Mouse (Mus musculus) cerebral cortex, adult 2 months (tissue): ENCODE data around the gene Hsf2bp.

Experiments used
- WGBS: fragments of 180-500 bp; shearing (Covaris S2); methylation state at CpG from one replicate; pipeline ENCODE4 v1.1.7; 2018; 5-methylcytosine and 5-hydroxymethylcytosine counted together

Hsf2bp gene

GRCm38 (mm10) chr17:31935091-31935830 lies 100.9 kb downstream of the Hsf2bp start:
- 88% methylated on average over 6 of the region's 6 CpGs for WGBS

GRCm38 (mm10) chr17:31933956-31934355 lies 102.2 kb downstream of the Hsf2bp start:
- 82% methylated on average over 1 of the region's 1 CpGs for WGBS

- 61% methylated on average over 7 of the region's 7 CpGs for WGBS
Measured at GRCm38 (mm10) chr17:31931499-31931898, 104.7 kb downstream of the Hsf2bp start.

- 80% methylated on average over 13 of the region's 13 CpGs for WGBS
Measured at GRCm38 (mm10) chr17:31929844-31930715, 106.1 kb downstream of the Hsf2bp start.

- 91% methylated on average over 6 of the region's 6 CpGs for WGBS
Measured at GRCm38 (mm10) chr17:31929032-31929431, 107.1 kb downstream of the Hsf2bp start.

GRCm38 (mm10) chr17:31927895-31928626 lies 108.1 kb downstream of the Hsf2bp start:
- WGBS: 72% methylated on average over 10 of the region's 10 CpGs

DNA sequence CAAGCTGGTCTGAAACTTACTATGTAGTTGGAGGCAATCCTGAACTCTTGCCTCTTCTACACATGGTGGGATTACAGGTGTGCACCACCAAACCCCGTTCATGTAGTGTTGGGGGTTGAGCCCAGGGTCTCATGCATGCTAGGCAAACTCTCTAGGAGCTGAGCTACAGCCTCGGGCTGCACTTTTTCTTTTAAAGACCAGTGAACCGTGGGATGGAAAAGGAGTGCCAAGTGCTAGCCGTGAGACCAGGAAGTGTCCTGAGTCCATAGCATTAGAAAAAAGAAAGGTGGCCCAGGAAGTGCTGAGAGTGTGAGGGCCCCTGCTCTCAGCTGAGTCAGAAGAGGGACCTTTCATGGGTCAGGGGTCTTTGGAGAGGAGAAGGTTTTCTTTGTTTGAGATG lies 111.9 kb downstream of the Hsf2bp start:
- WGBS: 67% methylated on average over 4 of the region's 4 CpGs

- WGBS: 86% methylated on average over 7 of the region's 7 CpGs
Measured at GRCm38 (mm10) chr17:31923310-31923970, 112.7 kb downstream of the Hsf2bp start.

DNA sequence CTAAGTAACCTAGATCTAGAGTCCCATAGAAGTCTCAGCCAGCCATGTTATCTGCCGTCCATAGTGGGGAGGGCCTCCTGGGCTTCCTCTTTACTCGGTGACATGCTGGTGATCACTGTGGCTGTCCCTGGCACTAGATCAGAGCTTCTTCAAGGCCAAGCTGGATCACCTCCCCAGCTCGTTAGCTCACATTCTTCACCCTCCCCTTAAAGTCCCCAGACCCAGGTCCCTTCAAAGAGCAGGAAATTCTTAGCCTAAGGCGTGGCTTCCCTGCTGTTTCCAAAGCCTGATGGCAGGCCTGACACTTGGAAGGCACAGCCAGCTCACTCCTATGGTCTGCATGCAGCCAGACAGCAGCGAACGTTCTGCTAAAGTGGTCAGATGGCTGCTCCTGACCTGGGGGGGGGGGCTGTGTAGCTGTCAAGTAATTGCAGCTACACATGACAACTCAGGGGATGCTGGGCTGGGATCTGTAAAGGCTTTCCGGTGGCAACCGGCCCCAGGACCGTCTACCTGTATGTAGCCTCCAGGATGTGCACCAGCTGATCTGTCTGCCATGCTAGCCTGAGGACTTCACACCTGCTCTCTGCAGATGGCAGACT lies 115.5 kb downstream of the Hsf2bp start:
- 74% methylated on average over 9 of the region's 9 CpGs for WGBS

DNA sequence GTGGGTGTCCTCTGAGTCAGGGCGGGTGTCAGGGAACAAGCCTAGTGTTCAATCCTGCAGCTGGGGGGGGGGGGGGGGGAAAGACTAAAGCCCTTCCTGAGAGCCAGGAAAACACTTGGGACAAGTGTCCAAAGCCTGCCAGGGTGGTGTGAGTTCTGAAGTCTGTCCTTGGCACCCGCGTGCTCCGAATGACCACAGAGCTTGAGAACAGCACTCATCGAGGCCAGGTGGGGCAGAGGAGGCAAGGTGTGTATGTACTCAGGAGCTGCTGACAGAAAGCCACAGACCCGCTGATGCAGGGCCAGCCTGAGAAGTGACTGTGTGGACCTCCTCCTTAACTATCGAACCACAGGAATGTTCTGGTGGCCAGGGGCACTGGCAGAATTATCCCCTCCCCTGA lies 116.5 kb downstream of the Hsf2bp start:
- 76% methylated on average over 7 of the region's 7 CpGs for WGBS

DNA sequence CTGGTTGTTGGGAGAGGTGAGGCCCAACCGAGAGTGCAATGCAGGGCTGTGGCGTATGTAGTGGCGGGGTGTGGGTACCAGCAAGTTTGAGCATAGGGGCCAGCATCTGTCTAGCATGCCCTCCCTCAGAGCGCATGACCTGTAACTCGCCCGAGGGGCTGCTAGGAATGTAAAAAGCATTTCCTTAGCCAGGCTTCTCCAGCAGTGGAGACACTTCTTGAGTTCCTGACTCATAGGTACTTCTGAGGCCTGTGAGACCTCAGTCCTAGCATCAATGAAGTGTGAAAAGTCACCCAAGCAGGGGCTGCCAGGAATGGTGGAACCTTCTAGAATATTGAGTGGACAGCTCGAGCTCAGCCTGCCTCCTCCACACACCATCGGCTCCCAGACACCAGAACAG lies 117.8 kb downstream of the Hsf2bp start:
- WGBS: 92% methylated on average over 8 of the region's 8 CpGs

- 68% methylated on average over 6 of the region's 6 CpGs for WGBS
Measured at GRCm38 (mm10) chr17:31916461-31916775, 119.7 kb downstream of the Hsf2bp start.

GRCm38 (mm10) chr17:31915756-31916460 lies 120.2 kb downstream of the Hsf2bp start:
- 93% methylated on average over 18 of the region's 18 CpGs for WGBS

DNA sequence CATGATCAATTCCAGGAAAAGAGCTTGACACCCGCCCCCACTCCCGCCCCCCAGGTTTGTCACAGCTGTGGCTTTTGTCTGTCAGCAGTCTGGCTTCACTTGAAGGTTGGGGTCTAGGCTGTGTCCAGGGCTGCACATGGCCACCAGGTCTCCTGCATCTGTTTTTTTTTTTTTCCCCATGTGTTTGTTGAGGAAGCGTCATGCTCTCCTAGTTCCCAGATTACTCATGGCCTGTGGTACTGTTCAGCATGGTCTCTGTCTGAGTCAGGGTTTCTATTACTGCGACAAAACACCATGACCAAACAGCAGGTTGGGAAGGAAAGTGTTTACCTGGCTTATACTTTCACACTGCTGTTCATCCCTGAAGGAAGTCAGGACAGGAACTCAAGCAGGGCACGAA lies 121.8 kb downstream of the Hsf2bp start:
- WGBS: 84% methylated on average over 5 of the region's 5 CpGs

- WGBS: 66% methylated on average over 18 of the region's 18 CpGs
Measured at GRCm38 (mm10) chr17:31912881-31913662, 123.1 kb downstream of the Hsf2bp start.

DNA sequence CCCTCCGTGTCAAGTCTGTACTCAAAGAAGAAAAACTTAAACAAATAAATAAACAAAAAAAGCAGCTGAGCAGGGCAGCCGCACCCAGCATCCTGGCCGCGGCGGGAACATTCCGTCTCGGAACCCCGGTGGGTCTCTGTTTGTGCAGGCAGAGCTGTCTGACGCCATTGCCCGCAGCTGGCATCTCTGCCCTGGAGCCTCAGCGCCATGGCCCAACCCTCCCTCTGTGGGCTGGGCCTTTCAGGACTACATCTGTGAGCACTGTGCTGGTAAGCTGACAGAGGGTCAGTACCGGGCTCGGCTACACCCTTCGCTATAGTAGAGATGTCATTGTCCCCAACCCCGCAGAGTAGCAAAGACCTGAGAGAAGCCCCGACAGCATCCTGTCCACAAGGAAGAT lies 123.8 kb downstream of the Hsf2bp start:
- WGBS: 64% methylated on average over 16 of the region's 16 CpGs

GRCm38 (mm10) chr17:31908966-31909365 lies 127.2 kb downstream of the Hsf2bp start:
- WGBS: 90% methylated on average over 2 of the region's 2 CpGs

GRCm38 (mm10) chr17:31906441-31906840 lies 129.7 kb downstream of the Hsf2bp start:
- WGBS: 93% methylated on average over 3 of the region's 3 CpGs

GRCm38 (mm10) chr17:31905791-31906211 lies 130.3 kb downstream of the Hsf2bp start:
- 76% methylated on average over 10 of the region's 10 CpGs for WGBS

- 85% methylated on average over 9 of the region's 9 CpGs for WGBS
Measured at GRCm38 (mm10) chr17:31905201-31905790, 130.9 kb downstream of the Hsf2bp start.
